Mouse (Mus musculus): ENCODE measurements around the gene Rptor.
A peak's percentile ranks its signal among the peaks of the same experiment; 100 is the strongest.

The Rptor gene

GRCm38 (mm10) chr11:119788488-119788887 is 185.8 kb downstream of the Rptor start:
- DNase-seq = no peak

- no peak for DNase-seq
These were observed 186.4 kb downstream of the Rptor start for GRCm38 (mm10) chr11:119788919-119789713.

GRCm38 (mm10) chr11:119791923-119792564 is 189.3 kb downstream of the Rptor start:
- DNase-seq = no peak

DNA sequence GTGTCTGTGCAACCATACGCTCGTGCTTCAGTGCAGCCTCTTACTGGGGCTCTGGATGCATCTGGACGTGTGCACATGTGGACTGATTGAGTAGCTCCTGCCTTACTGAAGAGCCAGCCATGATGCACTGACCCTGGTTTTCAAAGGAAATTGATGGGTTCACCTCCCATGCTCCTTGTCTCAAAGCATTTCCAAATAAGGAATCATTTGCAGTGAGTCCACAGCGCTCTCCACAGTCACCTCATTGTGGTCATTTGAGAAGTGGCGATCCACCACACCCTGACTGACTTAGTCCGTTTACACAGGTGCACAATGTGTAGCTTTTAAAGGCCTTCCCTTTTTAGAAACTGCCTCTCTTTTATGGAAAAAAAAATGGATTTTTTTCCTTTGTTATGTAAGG is 190.7 kb downstream of the Rptor start:
- DNase-seq = no peak

DNA sequence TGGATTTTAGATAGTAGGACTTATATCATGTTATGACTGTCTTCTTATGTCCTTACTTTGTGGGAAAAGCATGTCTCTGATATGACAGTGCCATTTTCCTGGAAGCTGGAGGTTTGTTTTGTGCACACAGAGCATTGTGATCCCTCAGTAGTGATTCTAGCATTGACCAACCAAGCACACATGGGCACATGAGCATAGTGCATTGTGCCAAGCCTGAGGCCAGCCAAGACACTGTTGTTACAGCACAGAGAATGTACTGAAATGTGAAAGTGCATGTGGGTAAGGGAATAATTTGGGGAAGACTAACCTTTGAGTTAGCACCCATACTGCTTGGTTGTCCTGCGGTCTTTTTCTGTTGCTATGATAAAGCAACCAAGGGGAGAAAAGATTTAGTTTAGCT is 191.3 kb downstream of the Rptor start:
- DNase-seq = peak; percentile 64 to 69

- DNase-seq = no peak
These were observed 192.0 kb downstream of the Rptor start for GRCm38 (mm10) chr11:119794671-119795070.

DNA sequence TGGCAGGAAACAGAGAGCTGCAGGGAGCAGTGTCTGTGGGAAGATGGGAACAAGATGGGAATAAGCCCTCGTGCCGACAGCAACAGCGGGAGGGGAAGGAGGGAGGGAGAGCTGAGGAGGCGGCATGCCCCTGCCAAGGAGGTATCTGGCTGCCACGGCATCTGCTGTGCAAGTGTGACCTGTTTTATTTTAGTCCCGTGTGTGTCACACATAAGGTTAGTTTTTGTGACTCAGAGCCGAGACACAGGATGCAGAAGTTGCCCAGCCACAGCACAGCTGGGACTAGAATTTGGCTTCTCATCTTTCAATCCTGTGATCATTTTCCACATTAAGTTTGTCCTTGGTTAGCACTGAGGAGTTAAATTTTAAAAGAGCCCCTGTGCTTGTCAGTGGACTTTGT is 193.7 kb downstream of the Rptor start:
- peak; percentile 70 to 72 for DNase-seq

GRCm38 (mm10) chr11:119796846-119797245 is 194.1 kb downstream of the Rptor start:
- DNase-seq = no peak

GRCm38 (mm10) chr11:119799536-119799935 is 196.8 kb downstream of the Rptor start:
- no peak for DNase-seq

DNA sequence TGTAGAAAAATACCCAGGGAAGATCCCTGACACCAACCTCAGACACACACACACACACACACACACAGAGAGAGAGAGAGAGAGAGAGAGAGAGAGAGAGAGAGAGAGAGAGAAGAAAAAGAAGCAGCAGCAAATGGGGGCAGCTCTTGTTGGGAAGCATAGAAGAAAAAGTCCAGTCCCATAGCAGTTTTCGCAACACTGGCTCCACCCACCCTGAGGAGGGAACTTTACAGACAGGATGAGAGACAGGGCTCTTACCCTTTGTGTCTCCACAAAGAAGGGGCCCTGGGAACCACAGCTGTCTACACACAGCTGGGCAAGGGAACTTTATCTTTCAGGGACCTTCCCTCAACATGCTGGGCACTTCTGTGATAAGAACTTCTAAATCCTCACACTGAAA is 199.2 kb downstream of the Rptor start:
- no peak for DNase-seq

GRCm38 (mm10) chr11:119802947-119803346 is 200.2 kb downstream of the Rptor start:
- no peak for DNase-seq

DNA sequence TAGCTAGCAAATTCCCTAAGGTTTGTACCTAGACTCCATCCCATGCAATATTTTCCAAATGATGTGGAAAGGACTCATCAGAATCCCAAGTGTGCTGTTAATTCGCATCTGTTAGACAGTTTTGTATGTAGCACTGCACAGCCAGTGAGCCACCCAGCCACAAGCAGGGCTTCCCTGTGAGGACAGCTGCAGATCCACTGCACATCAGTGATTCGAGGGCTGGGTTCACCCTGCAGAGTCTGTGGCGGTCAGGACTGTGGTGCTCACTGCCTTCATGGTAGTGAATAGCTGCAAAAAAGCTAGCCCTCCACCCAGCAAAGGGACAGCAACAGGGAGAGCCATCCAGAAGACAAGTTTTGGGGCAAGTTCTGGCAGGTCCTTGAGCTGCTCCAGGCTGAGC is 201.7 kb downstream of the Rptor start:
- no peak for DNase-seq

DNA sequence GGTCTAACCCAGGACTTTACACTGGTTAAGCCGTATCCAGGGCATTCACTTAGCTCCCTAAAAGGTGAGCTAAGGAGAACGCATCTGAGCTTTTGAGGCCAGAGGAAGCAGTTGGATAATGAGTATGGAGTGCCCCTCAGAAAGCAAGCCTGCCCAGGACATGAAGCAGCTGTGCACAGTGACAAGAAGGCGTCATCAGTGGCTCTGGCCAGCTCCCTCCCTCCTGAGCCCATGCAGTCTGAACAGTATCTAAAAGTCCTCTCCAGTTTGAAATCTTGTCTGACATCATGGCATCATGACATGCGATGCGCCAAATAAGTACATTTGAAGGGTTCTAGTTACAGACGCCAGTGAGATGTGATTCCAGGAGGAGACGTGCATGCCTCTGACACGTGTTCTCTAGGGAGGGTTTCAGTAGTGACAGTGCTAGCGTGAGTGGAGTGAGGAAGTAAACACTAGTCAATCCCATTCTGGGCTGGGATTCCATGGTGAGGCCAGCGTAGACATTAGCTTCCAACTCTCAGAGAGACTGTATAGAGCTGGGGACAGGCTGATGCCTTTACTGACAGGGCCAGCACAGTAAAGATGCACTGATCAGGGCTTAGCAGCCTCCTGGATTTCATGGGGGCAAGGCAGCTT is 202.5 kb downstream of the Rptor start:
- DNase-seq = no peak

DNA sequence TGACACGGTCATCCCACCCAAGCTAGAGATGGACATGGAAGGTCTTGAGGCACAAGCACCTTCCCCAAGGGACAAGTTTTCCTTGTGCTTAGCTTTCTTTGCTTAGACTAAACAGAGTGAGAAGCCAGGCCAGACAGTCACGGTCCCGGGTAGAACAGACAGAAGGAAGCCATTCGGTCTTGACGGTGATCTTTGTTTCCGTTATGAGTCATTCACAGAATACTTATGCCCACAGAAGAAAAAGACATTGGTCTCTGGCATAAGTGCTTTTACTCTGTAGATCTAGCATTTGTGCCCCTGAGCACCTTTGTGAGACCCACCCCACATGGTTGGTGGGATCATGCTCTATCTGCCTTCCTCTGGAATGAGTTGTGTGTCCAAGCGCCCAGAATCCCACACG is 203.8 kb downstream of the Rptor start:
- no peak for DNase-seq

GRCm38 (mm10) chr11:119807431-119808031 is 204.8 kb downstream of the Rptor start:
- no peak for DNase-seq

DNA sequence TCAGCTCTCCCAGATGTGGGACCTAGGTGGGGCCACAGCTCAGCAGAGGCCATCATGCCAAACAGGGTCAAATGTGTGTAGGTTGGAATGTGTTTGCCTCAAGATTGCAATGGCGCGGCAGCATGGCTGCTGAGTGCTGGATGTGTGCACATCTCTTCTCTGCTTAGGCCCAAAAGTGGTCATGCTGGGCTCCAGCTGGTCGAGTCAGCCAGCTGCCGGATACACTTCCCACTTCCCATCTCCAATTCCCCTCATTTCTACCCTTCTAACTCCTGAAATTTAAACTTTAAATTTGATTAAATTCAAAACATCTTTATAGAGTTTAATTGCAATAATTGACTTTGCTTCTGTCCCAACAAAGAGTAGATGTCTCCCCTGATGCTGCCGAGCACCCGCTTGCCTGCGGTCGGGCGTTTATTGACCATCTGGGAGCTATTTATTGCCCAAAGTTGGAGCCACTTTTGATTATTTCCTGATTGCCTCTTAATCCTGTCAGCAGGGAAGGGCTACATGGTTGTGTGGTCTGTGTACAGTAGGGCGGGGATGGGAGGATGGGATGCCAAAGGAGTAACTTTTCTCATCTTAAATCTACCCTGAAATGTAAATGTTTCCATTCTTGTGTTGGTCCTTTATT is 206.1 kb downstream of the Rptor start:
- no peak for DNase-seq

DNA sequence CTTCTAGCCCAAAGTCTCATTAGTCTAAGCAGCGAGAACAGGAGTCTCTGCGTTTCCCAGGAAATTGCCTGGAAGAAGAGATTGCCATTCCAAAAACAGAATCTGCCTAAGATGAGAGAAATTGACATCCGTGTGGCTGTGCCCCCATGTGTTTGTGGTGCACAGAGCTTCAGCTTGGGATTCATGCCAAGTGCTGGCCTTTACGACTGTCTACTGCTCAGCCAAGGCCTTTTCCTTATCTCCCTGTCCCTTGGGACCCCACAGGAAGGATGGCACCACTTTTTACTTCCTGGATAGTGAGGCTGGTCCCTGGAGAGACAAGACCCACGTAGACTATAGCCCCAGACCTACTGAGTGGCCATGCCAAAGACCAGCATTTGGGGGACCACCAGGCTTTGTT is 206.6 kb downstream of the Rptor start:
- DNase-seq = peak; percentile 61 to 66

- peak in 1 of 2 experiments; percentile 43 for DNase-seq
These were observed 208.3 kb downstream of the Rptor start for GRCm38 (mm10) chr11:119811022-119811421.

DNA sequence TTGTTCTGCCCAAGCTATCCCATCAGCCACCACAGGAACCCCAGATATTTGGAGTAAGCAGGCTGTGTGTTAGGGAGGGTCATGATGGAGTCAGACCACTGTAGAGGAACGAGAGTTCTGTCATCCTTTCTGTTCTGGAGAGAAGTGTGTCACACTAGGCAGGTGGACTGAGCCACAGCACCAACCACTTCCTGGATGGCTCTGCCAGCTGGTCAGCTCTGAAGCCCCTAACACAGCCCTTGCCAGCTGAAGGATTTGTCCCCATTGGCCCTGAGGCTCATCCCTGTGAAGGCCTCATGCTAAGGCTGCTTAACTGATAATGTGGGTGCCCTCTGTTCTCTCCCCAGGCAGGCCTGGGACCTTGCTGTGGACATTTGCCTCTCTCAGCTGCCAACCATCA is 208.9 kb downstream of the Rptor start:
- DNase-seq = no peak

- no peak for DNase-seq
These were observed 209.4 kb downstream of the Rptor start for GRCm38 (mm10) chr11:119812093-119812492.

DNA sequence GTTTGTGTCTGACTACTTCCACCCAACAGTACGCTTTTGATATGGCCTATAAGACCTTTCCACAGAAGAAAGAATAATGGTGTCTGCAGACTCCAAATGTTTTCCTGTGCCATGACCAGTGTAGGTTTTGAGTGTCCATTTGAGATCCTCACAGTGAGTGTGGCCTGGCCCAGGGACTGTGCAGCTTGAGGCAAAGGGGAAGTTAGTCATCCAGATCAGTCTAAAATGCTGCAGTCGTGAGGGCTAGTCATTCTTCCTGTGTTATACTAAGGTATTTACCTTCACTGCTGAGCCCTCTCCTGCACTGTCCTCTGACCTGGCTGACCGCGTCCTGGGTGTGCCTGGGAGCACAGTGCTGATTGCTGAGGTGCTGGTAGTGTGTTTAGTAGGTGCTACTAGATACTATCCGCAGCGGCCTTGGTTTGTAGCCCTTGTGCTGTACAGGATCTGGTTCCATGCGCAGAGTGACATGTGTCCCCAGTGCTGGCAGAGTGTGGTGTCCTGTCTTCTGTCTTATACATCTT is 211.4 kb downstream of the Rptor start:
- no peak for DNase-seq

DNA sequence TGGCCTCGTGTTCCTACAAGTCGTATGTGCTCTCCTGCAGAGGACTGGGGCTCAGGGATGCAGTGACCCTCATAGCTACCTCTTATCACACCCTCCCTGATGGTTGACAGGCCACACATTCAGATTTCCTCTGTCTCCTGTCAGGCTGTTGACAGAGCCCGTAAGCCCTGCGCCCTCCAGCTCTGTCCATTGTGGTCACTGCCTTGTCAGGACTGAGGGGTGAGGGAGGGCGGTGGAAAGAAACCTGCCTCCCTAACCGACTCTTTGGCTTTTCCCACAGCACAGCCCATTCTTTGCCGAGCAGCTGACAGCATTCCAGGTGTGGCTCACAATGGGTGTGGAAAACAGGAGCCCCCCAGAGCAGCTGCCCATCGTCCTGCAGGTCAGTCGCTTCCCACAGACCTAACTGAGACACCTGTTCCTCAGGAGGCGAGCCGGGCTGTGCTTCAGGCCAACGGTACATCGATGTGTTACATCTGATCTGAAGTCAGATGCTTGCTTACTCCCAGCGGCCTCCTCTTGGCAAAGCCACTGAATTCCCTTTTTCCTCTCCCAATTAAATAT is 214.2 kb downstream of the Rptor start:
- no peak for DNase-seq
